Mouse (Mus musculus) skeletal muscle tissue, adult 2 months (tissue): ENCODE results near the gene Chrm4.

Source experiments
- DNase-seq: peaks from one replicate; pipeline ENCODE4 v3.0.0-alpha.2; 2012; ENCODE audit warnings: low read depth, low spot score

The Chrm4 gene

GRCm38 (mm10) chr2:91944170-91944950 lies 17.3 kb downstream of the Chrm4 start:
- DNase-seq, result peak; percentile 66

GRCm38 (mm10) chr2:91945483-91945882 lies 18.4 kb downstream of the Chrm4 start, which contains the start of gene Gm9821:
Gm9821 (plus strand) TSS chr2:91945703.
- no peak for DNase-seq

- no peak for DNase-seq
Measured at GRCm38 (mm10) chr2:91946836-91947235, 19.8 kb downstream of the Chrm4 start.

GRCm38 (mm10) chr2:91947397-91948150 lies 20.5 kb downstream of the Chrm4 start:
- peak; percentile 80 for DNase-seq

GRCm38 (mm10) chr2:91948151-91948509 lies 21.1 kb downstream of the Chrm4 start:
- DNase-seq, result no peak

GRCm38 (mm10) chr2:91948792-91949241 lies 21.8 kb downstream of the Chrm4 start:
- DNase-seq, result no peak

GRCm38 (mm10) chr2:91949411-91950274 lies 22.6 kb downstream of the Chrm4 start:
- DNase-seq, result peak; percentile 73

GRCm38 (mm10) chr2:91950275-91951085 lies 23.4 kb downstream of the Chrm4 start:
- peak; percentile 85 for DNase-seq

GRCm38 (mm10) chr2:91953825-91954224 lies 26.8 kb downstream of the Chrm4 start:
- DNase-seq, result no peak

- DNase-seq, result no peak
Measured at GRCm38 (mm10) chr2:91955121-91955591, 28.1 kb downstream of the Chrm4 start.

- no peak for DNase-seq
Measured at GRCm38 (mm10) chr2:91955875-91956274, 28.8 kb downstream of the Chrm4 start.

GRCm38 (mm10) chr2:91957096-91957495 lies 30.0 kb downstream of the Chrm4 start:
- DNase-seq, result no peak

- DNase-seq, result no peak
Measured at GRCm38 (mm10) chr2:91958049-91958448, 31.0 kb downstream of the Chrm4 start.

- DNase-seq, result no peak
Measured at GRCm38 (mm10) chr2:91958701-91959457, 31.8 kb downstream of the Chrm4 start.

GRCm38 (mm10) chr2:91959544-91960410 lies 32.7 kb downstream of the Chrm4 start:
- DNase-seq, result no peak

- no peak for DNase-seq
Measured at GRCm38 (mm10) chr2:91960459-91960858, 33.4 kb downstream of the Chrm4 start.

- DNase-seq, result no peak
Measured at GRCm38 (mm10) chr2:91961901-91962761, 35.1 kb downstream of the Chrm4 start.

- no peak for DNase-seq
Measured at GRCm38 (mm10) chr2:91962864-91963401, 35.9 kb downstream of the Chrm4 start.
